Mouse (Mus musculus) frontal cortex, postnatal 25 days (tissue): Measurements from ENCODE around the gene Elf5.

Experiments
- DNase-seq, 2 experiments: peaks; one replicate each; pipeline ENCODE4 v3.0.0; 2022; ENCODE audit warnings: low spot score in 2 of 2

Gene Elf5

DNA sequence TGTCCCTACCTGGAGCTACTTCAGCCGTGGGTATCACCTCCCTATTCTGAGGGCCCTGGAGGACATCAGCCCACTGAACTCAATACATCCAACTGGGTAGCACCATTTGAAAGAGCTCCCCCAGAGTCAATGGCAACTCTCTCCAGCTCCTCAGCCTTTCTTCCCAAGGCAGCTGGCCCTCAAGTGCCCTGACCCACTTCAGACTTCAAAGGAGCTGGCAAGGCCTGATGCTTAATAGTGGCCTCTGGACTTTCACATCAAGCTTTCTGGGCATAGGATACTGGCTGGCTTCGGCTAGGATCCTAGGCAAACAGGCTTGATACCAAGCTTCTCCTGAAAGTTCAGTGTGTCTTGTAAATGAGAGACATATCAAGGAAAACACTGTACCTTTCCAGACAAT, 23.6 kb downstream of the Elf5 start:
- no peak for DNase-seq

DNA sequence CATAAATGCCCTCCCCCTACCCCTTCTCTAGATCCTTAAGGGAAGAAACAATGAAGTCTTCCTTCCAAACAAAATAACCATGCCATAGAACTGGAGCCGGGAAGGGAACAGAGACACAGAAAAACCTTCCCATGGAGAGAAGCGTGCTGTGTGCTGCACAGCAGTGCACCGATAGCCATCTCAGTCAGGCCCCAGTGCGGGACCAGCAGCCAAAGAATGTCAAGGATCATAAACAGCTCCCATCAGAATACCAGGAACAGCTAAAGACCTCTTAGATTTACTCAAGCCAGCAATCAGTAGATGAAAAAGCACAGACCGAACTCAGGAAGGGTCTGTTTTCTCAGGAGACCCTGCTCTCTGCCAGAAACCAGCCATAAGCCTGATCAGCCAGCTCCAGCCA, 25.0 kb downstream of the Elf5 start:
- no peak for DNase-seq

DNA sequence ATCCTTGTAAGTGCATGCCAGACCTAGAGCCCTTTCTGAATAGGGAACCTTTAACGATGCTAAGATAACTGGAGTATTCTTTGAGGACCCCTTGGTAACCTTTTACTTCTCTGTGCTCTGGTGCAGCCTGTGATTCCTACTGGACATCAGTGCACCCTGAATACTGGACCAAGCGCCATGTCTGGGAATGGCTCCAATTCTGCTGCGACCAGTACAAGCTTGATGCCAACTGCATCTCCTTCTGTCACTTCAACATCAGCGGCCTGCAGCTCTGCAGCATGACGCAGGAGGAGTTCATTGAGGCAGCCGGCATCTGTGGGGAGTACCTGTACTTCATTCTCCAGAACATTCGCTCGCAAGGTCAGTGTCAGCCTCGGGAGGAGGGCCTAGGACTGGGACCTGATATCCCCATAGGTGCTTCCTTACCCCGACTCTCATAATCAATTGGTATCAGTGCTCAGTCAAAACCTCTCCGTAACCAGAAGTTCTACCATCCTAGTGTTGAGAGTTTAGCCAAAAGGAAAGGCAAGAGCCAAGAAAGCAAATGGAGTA, 27.7 kb downstream of the Elf5 start:
- no peak for DNase-seq

DNA sequence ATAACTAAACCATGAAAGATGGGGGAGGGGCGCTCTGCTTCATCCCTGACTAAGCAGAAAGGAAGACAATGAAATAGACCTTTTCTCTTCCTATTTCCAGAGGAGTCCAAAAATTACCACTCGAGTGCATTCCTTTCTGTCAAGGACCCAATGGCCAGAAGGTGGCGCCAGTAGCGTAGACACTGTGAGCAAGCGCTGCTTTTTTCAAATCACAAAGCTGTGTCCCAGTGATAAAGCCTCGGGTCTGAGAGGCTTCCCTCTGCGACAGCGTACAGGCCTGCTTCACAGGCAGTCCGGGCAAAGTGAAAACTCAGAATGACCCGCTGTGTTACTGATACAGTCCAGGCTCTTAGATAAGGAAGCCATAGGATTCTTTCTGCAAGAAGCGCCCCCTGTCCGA, 28.2 kb downstream of the Elf5 start:
- DNase-seq, result peak; percentile 70

DNA sequence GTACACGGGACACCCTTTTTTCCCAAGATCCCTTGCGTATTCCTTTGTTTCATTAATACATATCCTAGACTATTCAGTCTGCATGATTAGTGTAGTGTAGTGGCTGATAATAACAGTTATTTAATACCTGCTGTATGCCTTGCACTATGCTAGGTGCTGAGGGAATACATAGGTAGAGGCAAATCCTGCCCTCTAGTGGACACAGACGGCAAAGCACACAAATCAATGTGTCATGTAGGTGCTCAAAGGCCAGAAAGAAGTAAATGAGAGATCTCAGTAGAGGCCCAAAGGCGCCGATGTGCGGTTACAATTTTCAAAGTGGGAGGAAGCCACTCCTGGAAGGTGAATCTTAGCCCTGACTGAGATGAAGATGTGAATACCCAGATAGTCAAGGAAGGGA, 34.3 kb downstream of the Elf5 start:
- peak in 1 of 2 experiments; percentile 48 for DNase-seq

DNA sequence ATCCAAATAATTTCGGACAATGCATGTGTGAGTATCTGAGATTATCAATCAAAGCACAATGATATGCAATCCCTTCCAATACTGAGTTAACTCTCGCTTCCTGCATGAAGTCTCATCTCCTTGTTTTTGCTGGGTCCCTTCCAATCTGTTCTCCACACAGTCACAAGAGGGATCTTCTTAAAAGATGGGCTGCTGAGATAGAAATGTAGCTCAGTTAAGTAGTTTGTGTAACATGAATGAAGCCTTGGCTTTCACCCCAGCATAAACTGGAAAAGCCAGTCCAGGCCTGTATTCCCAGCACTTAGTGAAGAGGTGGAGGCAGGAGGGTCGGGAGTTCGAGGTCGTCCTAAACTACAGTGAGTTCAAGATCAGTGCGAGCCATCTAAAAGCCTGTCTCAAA, 34.8 kb downstream of the Elf5 start:
- no peak for DNase-seq

DNA sequence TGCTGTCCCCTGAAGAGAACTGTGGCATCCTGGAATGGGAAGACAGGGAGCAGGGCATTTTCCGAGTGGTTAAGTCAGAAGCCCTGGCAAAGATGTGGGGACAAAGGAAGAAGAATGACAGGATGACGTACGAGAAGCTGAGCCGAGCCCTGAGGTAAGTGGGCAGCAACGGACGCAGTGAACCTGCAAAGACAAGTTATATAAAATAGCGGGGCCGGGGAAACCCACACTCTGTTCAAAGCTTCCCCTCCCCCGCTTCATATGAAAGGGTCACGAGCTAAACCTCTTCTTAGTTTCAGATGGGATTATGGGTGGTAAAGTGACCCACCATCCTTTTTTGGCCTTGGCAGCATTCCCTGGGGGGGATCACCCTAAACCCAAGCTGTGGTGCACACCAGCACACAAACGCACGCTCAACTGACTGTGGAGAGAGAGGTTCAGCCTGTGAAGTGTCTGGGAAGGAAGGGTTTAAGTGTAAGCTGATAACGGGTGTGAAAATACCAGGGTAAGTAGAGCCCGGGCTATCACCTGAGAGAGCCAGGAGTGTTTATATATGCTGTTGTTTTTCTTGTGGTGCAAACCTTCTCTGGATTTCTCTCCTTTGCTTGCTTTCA, 37.6 kb downstream of the Elf5 start:
- no peak for DNase-seq

DNA sequence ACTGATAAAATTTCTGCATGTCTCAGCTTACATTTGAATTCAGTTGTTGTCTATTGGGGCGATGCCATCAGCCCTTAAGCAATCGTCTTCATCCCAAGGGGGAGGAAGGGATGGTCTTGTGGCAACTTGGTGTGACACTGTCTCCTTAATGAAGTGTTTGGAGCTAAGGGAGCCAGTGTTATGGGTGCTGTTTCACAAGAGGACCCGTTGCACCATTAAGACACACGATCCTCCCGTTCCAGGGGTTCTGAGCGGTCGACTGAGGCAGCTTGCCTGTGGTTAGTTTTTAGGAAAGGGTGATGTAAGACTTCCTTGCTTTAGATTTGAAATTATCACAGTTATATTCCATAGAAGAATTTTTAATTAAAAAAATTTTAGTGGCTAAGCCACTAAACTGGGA, 38.3 kb downstream of the Elf5 start:
- DNase-seq, result no peak

DNA sequence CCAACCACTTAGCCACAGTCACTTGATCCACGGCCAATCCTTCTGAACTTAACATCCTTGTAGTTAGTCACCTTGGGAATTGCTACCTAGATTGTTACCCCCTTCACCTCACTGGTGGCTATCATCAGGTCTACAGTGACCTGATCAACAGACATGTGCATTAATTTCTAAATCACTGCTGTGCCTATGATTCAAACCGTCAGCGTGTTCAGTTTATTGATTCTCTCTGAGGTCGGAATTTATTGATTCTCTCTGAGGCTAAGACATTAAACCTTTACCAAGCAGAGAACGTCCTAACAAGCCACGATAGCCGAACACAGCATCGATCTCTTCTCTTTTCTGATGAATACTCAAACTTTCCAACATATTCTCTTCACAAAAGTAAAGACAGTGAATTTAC, 38.8 kb downstream of the Elf5 start:
- no peak for DNase-seq

DNA sequence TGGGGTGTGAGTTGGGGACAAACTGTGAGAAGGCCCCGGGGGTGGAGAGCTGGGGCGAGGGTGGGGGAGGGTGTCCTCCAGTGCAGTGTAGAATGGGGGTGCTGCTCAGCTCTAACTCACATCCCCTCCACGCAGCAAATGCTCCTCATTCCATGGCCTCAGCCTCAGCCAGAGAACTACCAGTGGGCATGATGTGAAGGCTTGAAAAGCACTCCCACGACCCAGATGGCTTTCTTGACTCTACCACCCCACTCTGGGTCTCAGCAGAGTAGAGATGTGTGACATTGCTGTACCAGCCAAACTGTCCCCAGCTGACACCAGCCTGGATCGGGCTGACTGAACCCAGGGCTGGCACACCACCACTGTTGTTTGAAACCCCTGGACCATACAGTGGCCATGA, 41.1 kb downstream of the Elf5 start:
- DNase-seq, result no peak

DNA sequence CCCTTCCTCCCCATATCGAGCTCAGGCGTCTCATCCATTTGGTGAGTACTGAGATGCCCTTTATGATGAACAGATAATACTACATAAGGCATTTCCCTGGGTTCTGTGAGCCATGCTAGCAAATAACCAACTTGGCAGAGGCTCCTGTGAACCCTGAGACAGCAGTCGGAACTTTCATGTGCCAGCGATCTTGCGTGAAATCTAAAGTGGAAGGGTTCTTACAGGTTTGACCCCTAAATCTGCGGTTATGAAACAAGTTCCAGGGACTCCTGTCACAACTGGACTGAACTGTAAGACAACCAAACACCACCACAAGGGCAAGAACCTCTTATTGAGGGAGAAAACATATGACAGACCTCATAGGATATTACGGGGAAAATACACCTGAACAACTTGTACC, 44.3 kb downstream of the Elf5 start:
- no peak for DNase-seq

DNA sequence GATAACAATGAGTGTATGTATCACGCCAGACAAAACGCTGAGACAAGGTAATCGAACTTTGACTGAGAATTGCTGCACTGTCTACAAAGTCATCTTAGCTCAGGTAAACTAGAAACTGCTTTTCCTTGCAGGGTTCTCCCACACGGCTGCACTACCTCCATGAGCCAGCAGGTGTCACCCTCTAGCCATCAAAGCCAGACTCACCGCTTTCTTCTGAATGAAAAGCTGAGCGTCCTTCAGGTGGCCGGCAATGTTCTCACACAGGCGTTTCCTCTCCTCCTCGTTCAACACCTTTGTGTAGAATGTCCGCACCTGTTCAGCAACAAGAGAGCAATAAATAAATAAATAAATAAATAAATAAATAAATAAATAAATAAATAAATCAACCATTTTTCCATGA, 45.2 kb downstream of the Elf5 start:
- peak; percentile 90 to 92 for DNase-seq

DNA sequence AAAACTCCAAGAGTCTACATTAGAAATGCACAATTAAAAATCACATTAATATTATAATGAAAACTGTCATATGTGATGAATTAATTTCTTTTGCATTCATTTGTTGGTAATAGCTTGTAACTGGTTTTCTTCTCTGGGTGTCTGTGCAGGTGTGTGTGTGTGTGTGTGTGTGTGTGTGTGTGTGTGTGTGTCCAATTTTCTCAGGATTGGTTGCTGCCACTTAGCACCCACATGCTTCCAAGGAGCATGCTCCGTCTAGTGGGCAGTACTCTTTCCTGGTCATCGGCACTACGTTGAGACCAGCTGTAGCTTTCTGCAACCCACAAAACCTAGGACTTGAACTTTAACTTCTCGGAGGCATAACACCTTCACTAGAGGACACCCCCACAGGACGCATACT, 45.6 kb downstream of the Elf5 start:
- no peak for DNase-seq

DNA sequence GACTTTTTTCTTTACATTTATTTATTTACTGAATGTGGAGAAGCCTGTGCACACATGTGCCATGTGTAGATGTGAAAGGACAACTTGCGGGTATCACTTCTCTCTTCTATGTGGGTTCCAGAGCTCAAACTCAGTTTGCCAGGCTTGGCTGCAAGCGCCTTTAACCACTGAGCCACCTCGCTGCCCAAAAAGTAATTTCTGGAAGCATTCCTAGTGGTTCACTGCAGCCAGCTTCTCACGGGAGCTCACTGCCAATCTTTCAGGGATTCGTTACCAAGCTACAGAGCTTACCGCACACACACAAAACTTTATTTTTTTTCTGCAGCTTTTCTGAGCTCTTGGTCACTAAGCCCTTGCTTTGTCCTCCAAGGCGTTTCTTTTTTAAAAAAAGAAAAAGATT, 46.1 kb downstream of the Elf5 start:
- no peak for DNase-seq

DNA sequence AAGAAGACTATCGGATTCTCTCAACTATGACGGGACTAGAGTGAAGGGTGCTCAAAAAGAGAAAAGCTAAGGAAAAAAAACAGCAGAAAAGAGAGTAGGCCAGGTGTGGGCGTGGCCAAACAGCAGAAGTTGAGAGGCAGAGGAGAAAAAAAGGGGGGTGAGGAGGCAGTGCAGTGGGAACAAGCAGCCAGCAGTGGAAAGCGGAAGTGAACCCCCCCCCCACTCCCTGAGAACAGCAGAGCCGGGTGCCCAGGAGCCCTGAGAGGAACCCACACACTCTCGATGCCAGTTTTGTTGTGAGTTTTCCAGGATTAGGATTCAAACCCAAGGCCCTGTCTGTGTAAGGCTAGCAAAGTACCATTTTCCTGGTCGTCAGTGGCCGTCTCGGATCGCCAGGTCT, 47.6 kb downstream of the Elf5 start:
- DNase-seq, result no peak

DNA sequence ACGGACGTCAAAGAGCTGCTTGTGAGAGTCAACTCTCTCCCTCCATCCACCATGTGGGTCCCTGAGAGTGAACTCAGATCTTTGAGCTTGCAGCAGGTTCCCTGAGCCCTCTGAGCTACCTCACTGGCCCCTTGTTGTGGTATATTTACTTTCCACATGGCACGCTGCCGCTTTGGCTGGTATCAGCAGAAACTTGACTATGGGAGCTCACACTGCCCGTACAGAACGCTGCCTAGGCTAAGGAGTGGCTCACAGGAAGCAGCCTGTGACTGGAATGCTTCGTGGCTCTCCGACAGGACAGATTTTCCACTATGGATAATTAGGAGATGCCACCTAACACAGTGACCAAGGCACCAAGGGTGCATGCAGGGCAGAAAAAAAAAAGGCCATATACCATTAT, 49.7 kb downstream of the Elf5 start:
- DNase-seq, result no peak

DNA sequence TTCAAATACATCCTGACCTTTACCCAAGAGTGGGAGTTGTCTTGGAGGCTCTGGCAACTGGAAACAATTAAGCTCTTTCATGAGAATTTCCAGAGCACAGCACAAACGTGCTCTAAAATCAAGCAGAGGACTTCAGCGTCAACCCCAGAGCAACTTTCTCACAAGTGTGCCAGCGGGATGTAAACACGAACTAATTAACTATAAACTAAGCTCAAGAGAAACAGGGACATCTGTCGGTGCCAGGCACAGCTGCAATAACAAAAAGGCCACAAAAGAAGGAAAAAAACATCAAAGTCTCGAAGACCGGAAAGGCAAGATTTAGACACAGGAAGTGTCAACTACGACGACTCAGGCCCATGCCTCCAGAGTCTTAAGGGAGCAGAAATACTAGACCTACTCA, 50.3 kb downstream of the Elf5 start:
- DNase-seq, result no peak

DNA sequence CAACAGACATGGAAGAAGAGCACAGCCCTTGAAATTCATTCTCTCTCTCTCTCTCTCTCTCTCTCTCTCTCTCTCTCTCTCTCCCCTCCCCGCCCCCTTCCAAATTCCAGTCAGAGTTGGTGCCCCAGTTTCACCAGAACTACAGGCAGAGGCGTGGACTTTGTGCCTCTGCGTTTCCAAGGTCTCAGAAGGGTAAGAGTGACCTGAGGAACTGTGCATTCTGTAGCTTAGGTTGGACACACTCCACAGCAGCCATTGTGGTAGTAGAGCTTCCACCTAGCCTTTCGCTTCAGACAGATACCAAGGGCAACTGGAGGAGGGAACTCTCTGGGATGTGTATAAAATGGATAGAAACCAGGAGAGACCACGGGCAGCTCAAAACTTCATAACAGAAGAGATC, 51.3 kb downstream of the Elf5 start:
- no peak for DNase-seq

DNA sequence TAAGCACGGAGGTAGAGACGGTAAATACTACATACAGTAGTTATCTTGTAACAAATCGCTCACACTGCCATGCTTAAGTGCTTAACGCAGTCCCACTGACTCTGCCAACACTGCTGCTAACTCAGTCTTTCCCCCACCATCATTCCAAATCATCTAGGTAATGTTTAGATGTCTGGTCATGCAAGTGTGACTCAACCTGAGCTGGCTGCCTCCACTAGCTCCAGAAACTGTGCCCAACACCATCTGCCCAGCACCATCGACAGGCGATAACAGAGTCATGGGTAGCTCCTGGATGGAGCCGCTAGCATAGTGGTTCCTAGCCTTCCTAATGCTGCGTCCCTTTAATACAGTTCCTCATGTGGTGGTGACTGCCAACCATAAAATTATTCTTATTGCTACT, 53.0 kb downstream of the Elf5 start:
- DNase-seq, result no peak

DNA sequence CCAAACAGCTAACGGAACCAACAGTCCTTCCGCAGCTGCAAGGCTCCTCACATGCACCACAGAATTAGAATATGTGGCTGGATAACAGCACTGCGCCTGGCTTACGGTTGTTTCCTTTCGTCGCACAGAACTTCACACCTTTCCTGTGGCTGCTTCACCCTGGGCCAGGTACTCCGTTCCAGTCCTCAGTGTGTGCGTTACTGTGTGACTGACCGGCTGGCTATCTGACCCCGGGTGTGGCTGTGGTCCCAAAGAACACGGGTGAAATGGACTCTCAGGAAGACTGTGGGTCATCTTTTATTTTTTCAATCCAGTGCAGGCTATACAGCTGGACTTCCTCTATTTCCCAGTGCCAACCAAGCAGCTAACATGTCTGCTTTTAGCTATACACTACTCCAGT, 53.9 kb downstream of the Elf5 start:
- DNase-seq, result no peak

DNA sequence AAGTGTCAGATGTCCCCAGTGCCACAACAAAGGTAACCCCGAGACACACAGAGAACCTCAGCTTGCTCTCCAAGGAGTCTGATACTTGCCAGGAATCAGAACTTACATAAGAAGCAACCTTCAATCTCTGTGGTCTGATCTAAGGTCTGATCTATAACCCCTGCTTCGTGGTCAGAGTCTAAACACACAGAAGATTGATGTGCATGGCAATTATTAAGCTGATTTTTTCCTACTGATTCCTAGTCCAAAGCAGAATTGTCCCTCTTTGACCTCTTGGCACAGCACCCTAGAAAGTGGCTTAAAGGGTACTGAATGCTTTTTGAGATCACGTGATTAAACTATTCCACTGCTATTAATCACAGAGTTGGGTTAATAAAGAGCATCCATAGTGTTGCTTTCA, 54.8 kb downstream of the Elf5 start:
- no peak for DNase-seq

DNA sequence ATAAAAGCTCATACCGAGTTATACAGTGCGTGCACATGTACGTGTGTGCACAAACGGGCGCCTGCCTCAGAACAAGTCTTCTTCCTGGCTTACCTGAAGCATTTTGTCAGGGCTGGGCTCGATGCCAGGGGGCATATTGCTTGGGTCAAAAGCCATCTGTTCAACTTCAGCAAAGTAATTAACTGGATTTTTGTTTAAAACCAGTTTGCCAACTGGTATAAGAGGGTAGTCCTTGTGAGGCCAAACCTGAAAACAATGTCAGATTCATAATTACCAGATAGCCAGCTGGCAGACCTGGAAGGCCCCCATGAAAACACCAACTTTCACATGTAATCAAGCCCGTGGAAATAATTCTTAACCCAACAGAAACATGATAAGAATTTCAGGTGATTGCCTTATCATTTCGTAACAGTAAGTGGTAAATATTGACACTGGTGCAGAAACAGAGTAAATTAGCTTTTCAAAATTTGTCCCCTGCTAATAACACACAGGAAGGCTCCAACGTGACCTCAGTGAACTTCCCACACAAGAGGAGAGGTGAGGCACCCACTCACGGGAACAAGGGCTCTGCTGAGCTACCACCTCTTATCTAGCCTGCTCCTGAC, 55.6 kb downstream of the Elf5 start:
- DNase-seq, result no peak

DNA sequence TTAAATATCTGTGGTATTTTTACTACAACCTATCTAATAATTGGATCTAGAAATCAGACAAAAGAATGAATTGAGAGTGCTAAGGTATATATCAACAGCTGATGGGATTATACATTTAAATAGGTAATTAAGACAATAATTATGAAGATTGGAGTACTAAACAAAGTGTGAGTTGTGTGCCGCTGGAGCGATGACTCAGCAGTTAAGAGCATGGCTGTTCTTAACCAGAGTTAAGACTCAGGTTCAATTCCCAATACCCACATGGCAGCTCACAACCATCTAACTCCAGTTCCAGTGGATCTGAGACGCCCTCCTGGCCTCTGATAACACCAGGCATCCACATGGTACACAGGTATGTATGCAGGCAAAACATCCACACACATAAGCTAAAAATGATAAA, 61.9 kb downstream of the Elf5 start:
- DNase-seq, result no peak

DNA sequence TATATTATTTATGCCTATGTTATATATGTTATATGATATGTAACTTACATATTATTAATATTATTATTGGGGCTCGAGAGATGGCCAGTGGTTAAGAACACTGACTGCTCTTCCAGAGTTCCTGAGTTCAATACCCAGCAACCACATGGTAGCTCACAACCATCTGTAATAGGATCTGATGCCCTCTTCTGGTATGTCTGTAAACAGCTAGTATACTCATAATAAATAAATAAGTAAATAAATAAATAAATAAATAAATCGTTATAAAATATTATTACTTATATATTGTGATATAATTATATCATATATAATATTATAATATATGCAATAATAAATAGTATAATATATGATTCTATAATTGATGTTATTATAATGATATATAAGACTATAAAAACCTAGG, 64.7 kb downstream of the Elf5 start:
- no peak for DNase-seq
